Mouse (Mus musculus): Measurements from ENCODE around the gene Exosc8.
"Not testable (repeated sequence)": the region's sequence is repeated elsewhere in the genome, so short reads cannot be mapped to it uniquely, and the experiment has no call there.

The Exosc8 gene

DNA sequence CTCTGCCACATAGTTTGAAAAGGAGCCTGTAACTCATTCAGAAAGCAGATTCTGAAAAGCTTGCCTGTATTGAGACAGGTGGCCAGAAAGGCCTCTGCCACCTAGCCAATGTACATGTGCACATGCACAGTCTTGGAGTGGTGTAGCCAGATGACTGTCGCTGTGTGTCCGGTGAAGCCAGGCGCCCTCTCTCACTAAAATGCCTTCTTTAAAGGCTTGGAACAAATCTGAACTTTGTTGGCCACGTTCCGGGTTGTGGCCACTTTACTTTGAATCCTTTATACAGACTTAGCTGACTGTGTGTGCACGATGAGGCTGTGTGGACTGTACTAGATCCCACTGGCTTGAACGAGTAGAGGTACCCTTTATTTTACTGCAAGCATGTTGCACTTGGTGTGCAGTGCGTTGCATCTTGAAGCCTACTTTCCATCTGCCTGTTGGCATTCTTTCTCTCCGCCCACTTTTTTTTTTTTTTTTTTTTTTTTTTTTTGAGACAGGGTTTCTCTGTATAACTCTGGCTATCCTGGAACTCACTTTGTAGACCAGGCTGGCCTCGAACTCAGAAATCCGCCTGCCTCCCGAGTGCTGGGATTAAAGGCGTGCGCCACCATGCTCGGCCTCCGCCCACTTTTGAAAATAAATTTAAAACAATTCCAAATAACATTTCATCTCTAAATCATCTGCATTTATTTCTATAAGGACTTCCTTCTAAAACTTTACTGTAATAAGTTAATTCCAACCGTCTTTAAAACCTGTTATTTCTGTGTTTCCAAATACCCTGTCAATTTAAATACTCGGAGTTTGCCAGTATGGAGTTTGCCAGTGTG lies 1.1 kb upstream of the Exosc8 start:
- no peak for DNase-seq (ENCODE audit: low spot score in 2 of 2)

DNA sequence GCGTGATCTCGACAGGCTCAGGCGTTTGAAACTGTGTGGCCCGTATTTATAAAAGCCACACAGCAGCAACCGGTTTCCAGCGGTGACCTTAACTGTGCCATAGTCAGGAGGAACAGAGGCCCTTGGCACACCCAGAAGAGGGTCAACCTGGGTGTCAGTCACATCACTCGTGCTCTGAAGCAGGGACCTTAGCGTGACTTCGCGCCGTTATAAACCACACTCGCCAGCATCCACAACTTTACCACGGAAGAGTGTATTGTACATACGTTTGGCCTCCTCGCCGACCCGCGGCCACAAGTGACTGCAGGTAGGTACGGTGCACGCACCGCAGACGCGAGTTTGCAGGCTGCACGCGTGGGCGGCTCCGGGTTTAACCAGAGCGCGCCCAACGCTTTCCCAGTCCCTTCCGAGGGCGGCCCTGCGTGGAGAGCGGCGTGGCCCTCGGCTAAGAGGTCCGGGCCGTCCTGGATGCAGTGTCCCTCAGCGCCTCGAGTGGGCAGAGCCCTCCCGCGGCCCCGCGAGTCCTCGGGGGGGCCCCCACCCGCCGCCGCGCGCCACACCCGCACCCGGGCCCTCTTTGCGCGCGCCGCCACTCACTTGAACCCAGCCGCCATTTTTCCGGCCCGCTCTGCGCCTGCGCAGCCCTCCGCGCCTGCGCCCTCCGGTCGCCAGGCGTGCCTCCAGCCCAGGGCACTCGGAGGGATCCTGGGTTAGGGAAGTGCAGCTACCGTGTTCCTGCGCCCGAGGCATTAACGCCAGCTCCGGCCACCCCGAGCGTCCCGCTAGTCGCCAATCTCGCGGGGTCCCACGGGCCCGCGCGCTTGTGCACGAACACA lies 564 bp downstream of the Exosc8 start:
- DNase-seq (ENCODE audit: low spot score in 2 of 2) = peak; percentile 89 to 90

DNA sequence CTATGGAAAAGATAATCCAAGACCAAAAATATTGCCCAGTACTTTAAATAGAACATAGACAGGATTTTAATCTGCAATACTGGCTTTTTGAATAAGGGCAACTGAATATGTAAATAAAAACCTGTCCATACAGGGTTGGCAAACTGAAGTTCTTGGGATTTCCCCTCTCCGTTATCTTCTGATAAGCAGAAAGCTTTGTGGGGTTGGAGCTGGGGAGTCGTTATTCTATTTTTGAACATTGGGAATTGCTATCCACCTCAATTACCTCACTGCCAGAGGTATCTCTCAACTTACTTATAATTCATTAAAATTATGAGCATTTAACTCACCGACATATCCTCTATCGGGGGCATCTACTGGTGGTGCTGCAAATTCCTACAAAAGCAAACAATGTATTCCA lies 2.8 kb downstream of the Exosc8 start:
- no peak for DNase-seq (ENCODE audit: low spot score in 2 of 2)

DNA sequence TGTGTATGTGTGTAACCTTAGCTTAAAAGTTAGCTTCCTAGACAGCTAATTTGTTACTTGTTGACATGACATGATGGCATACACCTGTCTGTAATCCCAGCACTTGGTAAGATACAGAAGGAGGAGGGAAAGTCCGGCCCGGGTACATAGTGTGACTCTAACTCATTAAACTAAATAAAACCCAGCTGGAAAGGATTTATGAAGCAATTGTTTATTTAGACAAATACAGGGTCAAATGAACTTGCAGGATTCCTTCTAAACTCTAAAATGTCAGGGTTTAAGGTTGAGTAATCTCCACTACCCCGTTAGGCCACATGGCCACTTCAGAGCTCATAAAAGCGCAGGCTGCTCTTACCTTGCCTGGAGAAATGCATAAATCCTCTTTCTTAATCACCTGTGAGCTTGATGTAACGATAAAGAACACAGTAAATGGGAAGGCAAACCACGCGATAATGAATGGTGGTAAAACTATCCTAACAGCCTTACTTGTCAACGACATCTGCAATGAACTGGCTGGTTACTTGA lies 3.5 kb downstream of the Exosc8 start:
- DNase-seq (ENCODE audit: low spot score in 2 of 2) = no peak

DNA sequence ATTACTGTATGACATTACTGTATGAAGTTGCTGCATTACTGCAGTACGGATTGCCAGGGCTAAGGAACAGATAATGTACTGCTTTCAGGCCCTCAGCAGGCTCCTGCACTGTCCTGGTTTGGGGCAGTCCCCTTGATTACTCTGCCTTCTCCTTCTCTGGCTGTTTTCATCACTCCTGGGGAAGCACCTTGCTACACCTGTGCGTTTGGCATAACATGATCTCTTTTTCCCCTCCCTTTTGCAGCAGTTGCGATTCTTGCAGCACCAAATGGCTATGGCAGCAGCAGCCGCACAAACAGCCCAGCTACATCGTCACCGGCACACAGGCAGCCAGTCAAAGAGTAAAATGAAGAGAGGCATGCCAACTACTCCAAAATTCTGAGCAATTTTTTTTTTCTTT lies 7.1 kb downstream of the Exosc8 start:
- no peak for DNase-seq (ENCODE audit: low spot score in 2 of 2)

DNA sequence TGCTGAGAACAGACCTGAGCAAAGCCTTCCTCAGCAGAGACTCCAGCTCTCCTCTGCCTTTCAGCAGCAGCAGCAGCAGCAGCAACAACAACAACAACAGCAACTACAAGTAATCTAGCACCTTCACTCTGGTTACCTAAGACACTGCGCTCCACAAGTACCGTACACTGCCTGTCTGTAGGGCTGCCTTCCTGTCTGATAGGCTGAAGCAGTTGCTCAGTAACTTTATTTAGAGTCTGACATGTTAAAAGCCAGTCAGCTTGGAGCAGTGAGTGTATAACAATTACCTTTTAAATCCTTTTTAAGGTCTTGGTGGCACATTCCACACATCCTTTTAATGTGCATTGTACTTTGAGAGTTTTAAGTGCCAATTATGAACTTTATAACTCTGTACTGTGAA lies 7.6 kb downstream of the Exosc8 start:
- no peak for DNase-seq (ENCODE audit: low spot score in 2 of 2)

DNA sequence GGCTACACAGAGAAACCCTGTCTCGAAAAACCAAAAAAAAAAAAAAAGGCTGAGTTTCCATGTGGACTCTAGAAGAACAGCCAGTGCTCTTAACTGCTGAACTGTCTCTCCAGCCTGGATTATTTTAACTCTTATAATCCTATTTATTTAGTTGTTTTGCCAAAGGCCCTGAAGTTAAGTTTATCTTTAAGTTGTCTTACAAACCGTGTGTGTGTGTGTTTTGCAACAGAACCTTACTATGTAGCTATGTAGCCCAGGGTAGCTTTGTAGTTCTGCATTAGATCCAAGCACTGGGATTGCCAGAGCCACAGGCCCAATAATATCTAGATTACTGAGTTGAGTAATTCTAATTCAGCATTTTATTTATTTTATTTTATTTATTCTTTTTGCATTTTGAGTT lies 9.8 kb downstream of the Exosc8 start:
- no peak for DNase-seq (ENCODE audit: low spot score in 2 of 2)

DNA sequence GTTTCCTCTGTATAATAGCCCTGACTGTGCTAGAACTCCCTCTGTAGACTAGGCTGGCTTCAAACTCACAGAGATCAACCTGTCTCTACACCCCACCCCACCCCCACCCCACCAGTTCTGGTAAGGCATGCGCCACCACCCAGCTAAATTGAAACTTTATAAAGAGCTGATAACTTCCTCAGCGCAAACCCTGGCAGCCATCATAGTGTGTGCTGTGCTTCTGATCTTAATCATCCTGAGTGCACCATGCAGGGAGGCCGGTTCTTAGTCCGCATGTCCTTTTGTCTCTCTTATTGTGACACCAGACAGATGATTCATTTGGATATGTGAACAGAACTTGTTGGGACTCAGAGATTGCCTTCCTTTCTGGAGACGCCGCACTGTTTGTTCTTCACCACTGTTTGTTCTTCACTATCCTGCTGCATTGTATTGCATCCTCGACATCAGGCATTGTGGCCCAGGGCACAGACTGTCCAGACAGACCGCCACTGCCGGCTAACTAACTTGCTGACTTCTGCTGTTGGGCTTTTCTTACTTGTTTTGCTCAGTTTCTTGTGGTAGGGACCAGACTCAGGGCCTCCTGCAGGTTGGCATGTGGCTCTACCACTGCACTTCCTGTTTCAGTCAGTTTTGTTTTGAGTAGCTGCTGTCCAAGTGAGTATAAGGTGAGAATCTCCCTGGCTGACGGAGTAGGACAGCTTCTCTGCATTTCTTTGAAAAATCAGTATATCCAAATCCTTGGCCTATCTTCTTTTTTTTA lies 11.3 kb downstream of the Exosc8 start:
- DNase-seq (ENCODE audit: low spot score in 2 of 2) = peak in 1 of 2 experiments; percentile 13

DNA sequence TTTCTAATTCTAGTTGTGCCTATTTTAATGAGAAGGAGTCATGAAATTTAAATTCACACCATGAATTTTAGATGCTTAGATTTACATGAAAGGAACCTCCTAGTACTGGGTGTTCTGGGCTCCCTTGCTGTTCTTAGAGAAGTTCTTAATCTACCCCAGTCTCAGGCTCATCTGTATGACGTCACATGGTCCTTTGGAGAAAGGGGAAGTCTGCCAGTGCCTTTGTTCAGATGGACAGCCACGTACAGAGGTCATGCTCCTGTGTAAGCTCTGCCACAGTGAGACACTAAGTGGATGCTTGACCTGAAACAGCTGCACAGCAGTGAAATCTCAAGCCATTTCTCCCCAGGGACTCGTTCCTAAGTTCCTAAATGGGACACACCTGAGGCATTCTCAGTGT lies 16.2 kb downstream of the Exosc8 start:
- DNase-seq (ENCODE audit: low spot score in 2 of 2) = no peak

DNA sequence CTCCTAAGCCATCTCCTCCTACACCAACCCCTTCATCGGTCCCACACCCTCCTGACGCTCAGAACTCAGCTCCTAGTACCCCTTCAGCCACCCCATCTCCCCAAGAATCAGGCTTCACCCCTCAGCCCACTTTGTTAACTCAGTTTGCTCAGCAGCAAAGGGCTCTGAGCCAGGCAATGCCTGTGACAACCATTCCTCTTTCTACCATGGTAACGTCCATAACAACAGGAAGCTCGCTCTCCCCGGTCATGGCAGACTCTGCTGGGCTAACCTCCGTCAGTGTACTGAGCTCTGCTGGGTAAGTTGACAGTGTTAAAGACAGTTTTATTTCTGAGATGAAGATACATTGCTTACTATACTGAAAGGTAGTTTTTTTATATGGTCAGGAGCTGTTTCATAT lies 17.8 kb downstream of the Exosc8 start:
- no peak for DNase-seq (ENCODE audit: low spot score in 2 of 2)

DNA sequence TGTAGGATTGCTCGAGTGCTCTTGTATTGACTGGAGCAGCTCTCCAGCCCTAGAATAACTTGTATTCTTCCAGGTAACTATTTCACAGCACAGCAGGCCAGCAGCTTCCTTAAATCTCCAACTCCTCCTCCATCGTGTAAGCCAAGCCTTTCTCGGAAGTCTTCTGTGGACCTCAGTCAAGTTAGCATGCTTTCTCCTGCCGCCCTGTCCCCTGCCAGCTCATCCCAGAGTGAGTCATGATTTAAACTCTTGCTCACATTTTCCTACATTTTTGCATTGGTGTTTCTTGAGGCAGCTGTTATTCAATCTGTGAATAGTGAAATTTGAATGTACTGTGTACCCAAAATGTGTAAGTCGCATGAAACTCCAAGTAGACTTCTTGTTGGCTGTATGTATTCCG lies 19.7 kb downstream of the Exosc8 start:
- DNase-seq (ENCODE audit: low spot score in 2 of 2) = no peak

DNA sequence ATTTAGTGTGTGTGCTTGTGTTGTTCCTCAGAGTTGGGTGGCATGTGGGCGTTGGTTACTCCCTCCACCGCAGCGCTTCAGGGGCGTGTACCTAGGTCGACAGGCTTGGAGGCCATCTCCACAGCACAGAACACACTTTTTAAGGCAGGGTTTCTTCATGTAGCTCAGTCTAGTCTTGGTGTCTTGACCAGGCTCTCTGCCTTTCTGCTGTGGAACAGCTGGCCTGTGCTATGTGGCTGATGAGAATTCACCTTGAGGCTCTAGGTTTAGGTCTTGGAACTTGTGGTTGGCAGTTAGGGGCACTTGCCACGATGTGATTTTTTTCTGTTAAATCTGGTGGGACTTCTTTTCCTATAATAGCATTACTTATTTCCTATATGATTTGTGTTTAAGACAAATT lies 20.9 kb downstream of the Exosc8 start, which contains the start of gene Gm21958:
Gm21958 (minus strand) TSS at position 101 of the 400 bp plus-strand sequence.
- DNase-seq (ENCODE audit: low spot score in 2 of 2) = no peak

DNA sequence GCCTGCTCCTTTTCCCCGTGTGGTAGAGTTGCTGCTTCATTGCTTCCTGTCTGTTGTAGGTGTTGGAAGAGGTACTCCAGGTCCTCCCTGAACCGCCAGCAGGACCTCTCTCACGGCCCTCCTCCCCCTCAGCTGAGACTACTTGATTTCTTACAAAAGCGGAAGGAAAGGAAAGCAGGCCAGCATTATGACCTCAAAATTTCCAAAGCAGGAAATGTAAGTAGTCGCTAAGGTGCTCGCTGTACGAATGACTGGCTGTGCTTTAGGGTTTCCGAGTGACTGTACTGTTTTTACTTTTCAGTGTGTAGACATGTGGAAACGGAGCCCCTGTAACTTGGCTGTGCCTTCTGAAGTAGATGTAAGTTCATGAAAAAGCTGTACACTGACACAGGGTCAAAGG lies 26.2 kb downstream of the Exosc8 start:
- no peak for DNase-seq (ENCODE audit: low spot score in 2 of 2)

DNA sequence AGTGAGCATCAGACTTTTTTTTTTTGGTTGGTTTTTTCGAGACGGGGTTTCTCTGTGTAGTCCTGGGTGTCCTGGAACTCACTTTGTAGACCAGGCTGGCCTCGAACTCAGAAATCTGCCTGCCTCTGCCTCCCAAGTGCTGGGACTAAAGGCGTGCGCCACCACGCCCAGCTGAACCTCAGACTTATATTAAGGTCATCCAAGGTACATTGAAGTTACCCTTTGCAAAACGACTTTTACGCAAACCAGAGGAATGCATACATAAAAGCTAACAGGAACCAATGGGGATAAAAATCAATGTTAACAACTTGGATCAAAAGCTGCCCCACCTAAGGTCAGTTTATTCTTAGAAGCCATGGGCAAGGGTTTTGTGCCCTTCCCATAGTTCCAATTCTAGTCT lies 31.1 kb downstream of the Exosc8 start:
- DNase-seq (ENCODE audit: low spot score in 2 of 2) = not testable (repeated sequence)

DNA sequence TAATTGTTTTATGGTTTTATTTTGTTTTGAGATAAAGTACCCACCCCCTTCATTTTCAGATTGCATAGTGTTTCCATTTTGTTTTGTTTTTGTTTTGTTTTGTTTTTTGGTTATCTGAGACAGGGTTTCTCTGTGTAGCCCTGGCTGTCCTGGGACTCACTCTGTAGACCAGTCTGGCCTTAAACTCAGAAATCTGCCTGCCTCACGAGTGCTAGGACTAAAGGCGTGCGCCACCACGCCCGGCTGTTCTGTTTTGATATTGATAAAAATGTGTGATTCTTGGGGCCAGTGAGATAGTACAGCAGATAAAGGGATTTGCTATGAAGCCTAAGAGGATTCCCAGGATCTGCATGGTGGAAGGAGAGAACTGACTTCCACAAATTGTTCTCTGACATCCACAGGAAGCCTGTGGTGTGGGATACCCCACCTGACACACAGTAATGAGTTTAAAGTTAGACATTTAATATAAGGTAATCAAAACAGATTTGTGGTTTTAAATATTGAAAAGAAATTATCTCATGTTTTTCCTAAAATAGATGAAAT lies 35.4 kb downstream of the Exosc8 start:
- DNase-seq (ENCODE audit: low spot score in 2 of 2) = no peak

DNA sequence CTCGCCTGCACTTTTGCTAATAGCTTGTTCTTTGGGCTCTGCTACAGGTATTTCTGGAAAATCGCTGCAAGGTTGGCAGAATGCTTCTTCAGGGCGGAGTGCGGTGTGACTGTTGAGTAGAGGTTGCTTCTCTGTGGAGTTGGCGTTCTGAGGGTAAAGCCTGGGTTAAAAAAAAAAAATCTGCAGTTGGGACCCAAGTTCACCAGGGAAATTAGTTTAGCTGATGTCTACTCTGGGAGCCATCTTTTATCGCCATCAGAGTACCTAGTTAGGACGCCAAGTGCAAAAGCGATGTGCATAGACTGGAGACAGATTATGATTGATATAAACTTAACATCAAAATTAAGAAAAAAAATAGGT lies 42.2 kb downstream of the Exosc8 start:
- no peak for DNase-seq (ENCODE audit: low spot score in 2 of 2)

DNA sequence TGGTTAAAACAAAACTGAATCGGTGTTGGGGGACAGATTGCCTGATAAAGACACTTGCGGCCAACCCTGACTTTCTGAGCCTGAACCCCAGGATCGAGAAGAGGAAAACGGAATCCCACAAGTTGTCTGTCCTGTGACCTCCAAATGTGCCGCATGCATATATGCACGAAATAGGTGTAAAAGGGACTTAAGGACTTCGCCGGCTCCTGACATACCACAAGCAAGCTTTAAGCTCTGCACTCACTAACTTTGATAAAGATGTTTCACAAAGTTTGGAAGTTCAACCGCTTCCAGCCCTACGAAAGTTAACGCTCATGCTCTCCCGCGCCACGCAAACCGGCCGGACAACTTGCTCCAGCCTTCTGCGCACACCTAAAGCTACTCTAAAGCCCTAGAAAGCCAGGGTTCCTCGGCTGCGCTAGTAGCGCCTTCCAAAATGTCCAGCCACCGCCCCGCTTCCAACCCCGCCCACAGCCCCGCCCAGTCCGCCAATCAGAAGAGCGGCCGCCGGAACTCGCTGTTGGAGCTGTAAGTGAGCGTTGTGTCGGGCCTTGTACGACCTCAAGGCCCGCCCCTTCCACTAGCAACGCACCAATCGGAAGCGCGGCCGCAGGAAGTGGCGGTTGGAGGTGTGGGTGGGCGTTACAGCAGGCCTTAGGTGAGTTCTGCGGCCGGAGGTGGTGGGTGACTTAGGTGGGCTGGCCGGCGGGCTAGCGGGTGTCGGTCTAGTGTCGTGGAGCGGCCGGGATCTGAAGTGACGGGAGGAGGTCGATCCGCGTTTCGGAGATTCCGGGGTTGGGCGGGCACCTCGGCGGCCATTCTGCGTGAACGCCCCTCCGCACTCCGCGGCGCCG lies 42.8 kb downstream of the Exosc8 start, which contains the start of gene Supt20:
Supt20 (plus strand) TSS at position 606 of the 854 bp plus-strand sequence.
- DNase-seq (ENCODE audit: low spot score in 2 of 2) = peak; percentile 83 to 85

DNA sequence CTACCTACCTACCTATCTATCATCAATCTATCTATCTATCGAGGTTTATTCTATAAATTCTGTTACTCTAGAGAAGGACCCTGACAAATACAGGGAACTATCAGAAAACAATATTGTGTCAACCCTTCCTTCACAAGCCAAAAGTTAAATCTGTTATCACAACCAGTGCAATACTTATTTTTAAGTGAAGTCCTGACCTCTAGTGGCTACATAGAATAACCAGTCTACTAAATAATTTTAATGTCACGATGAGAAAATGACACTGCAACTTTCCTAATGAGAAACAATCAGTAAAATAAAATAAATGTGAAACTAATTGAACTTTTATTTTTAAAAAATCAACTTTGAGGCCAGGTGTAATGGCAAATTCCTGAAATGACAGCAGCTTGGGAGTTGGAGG lies 46.1 kb downstream of the Exosc8 start:
- DNase-seq (ENCODE audit: low spot score in 2 of 2) = no peak

DNA sequence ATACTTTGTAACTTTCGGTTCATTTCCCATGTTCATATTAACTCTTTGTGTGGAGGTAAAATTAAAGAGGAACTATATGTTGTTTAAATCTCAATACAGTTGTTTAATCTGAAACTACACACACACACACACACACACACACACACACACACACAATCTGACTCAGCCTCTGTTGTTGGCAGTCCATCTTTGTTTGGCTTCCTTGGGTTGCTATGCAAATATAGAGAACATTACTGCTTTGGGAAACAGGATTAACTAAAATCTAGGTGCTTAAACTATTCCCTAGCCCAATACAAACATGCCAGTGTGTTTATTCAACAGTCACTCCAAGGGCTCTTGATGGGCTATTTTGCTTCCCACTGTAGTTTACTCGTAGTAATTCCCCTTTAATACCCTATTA lies 47.9 kb downstream of the Exosc8 start:
- no peak for DNase-seq (ENCODE audit: low spot score in 2 of 2)

DNA sequence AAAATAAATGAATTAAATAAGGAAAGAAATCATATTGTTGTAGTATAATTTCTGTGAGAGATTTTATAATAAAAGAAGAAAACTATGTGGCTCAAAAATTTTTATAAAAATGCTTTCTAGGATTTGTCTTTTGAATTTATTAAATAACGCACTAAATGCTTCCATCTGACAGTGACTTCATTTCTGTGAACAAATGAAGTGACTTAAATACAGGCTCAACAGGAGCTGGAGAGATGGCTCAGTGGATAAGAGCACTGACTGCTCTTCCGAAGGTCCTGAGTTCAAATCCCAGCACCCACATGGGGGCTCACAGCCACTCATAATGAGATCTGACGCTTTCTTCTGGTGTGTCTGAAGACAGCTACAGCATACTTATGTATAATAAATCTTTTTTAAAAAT lies 50.0 kb downstream of the Exosc8 start:
- DNase-seq (ENCODE audit: low spot score in 2 of 2) = no peak
